Mouse (Mus musculus) forelimb bud, embryonic 11.5 days (tissue): ENCODE results near the gene Nrg4.

ENCODE experiments used
- DNase-seq: peaks from one replicate; pipeline ENCODE4 v3.0.0-alpha.2; 2012; ENCODE audit warnings: low read depth, low spot score

The Nrg4 gene

GRCm38 (mm10) chr9:55216078-55216477 is 110.6 kb downstream of the Nrg4 start:
- DNase-seq = no peak

- DNase-seq = no peak
Observed at GRCm38 (mm10) chr9:55215648-55216047, 111.0 kb downstream of the Nrg4 start.

- DNase-seq = no peak
Observed at GRCm38 (mm10) chr9:55215056-55215455, 111.6 kb downstream of the Nrg4 start.

GRCm38 (mm10) chr9:55213396-55213795 is 113.2 kb downstream of the Nrg4 start:
- DNase-seq = no peak

GRCm38 (mm10) chr9:55211611-55212010 is 115.0 kb downstream of the Nrg4 start:
- no peak for DNase-seq

- DNase-seq = peak; percentile 87
Observed at GRCm38 (mm10) chr9:55208790-55209481, 117.7 kb downstream of the Nrg4 start, which contains the start of gene Fbxo22. Gene Fbxo22, plus strand, starts transcription at chr9:55208925.

GRCm38 (mm10) chr9:55208458-55208789 is 118.2 kb downstream of the Nrg4 start:
- no peak for DNase-seq

- no peak for DNase-seq
Observed at GRCm38 (mm10) chr9:55199348-55199747, 127.3 kb downstream of the Nrg4 start.

- DNase-seq = no peak
Observed at GRCm38 (mm10) chr9:55198260-55198659, 128.4 kb downstream of the Nrg4 start.

GRCm38 (mm10) chr9:55195876-55196275 is 130.8 kb downstream of the Nrg4 start:
- no peak for DNase-seq

- DNase-seq = no peak
Observed at GRCm38 (mm10) chr9:55174235-55174634, 152.4 kb downstream of the Nrg4 start.

- DNase-seq = no peak
Observed at GRCm38 (mm10) chr9:55172195-55172685, 154.4 kb downstream of the Nrg4 start.

- DNase-seq = no peak
Observed at GRCm38 (mm10) chr9:55170655-55171412, 155.8 kb downstream of the Nrg4 start.
